Mouse (Mus musculus): ENCODE data around the gene Fmn2.

Fmn2 gene

GRCm38 (mm10) chr1:174557211-174557610, 55.6 kb downstream of the Fmn2 start:
- DNase-seq (ENCODE audit: extremely low spot score) = no peak

- DNase-seq (ENCODE audit: extremely low spot score) = no peak
These were observed 56.2 kb downstream of the Fmn2 start for GRCm38 (mm10) chr1:174557841-174558240.

GRCm38 (mm10) chr1:174558488-174558887, 56.9 kb downstream of the Fmn2 start:
- no peak for DNase-seq (ENCODE audit: extremely low spot score)

GRCm38 (mm10) chr1:174564561-174564960, 62.9 kb downstream of the Fmn2 start:
- no peak for DNase-seq (ENCODE audit: extremely low spot score)

GRCm38 (mm10) chr1:174568609-174569008, 67.0 kb downstream of the Fmn2 start:
- DNase-seq (ENCODE audit: extremely low spot score) = no peak

GRCm38 (mm10) chr1:174592420-174592980, 90.9 kb downstream of the Fmn2 start:
- DNase-seq (ENCODE audit: extremely low spot score) = no peak

- peak; percentile 42 for DNase-seq (ENCODE audit: extremely low spot score)
These were observed 93.4 kb downstream of the Fmn2 start for GRCm38 (mm10) chr1:174594989-174595388.

- DNase-seq (ENCODE audit: extremely low spot score) = no peak
These were observed 95.9 kb downstream of the Fmn2 start for GRCm38 (mm10) chr1:174597495-174597894.

- no peak for DNase-seq (ENCODE audit: extremely low spot score)
These were observed 96.6 kb downstream of the Fmn2 start for GRCm38 (mm10) chr1:174598226-174598625.

GRCm38 (mm10) chr1:174600041-174600440, 98.4 kb downstream of the Fmn2 start:
- no peak for DNase-seq (ENCODE audit: extremely low spot score)

- DNase-seq (ENCODE audit: extremely low spot score) = no peak
These were observed 99.0 kb downstream of the Fmn2 start for GRCm38 (mm10) chr1:174600620-174601019.

- DNase-seq (ENCODE audit: extremely low spot score) = no peak
These were observed 115.7 kb downstream of the Fmn2 start for GRCm38 (mm10) chr1:174617368-174617767.

GRCm38 (mm10) chr1:174621512-174621911, 119.9 kb downstream of the Fmn2 start:
- DNase-seq (ENCODE audit: extremely low spot score) = no peak

GRCm38 (mm10) chr1:174623054-174623453, 121.4 kb downstream of the Fmn2 start:
- peak; percentile 16 for DNase-seq (ENCODE audit: extremely low spot score)

GRCm38 (mm10) chr1:174630074-174630473, 128.4 kb downstream of the Fmn2 start:
- DNase-seq (ENCODE audit: extremely low spot score) = no peak

- no peak for DNase-seq (ENCODE audit: extremely low spot score)
These were observed 134.7 kb downstream of the Fmn2 start for GRCm38 (mm10) chr1:174636291-174636690.

GRCm38 (mm10) chr1:174637564-174638085, 136.0 kb downstream of the Fmn2 start:
- no peak for DNase-seq (ENCODE audit: extremely low spot score)

- no peak for DNase-seq (ENCODE audit: extremely low spot score)
These were observed 139.3 kb downstream of the Fmn2 start for GRCm38 (mm10) chr1:174640901-174641300.

GRCm38 (mm10) chr1:174643431-174644010, 141.9 kb downstream of the Fmn2 start:
- DNase-seq (ENCODE audit: extremely low spot score) = no peak

- DNase-seq (ENCODE audit: extremely low spot score) = no peak
These were observed 147.8 kb downstream of the Fmn2 start for GRCm38 (mm10) chr1:174649421-174649826.

GRCm38 (mm10) chr1:174654565-174654964, 152.9 kb downstream of the Fmn2 start:
- DNase-seq (ENCODE audit: extremely low spot score) = no peak

- DNase-seq (ENCODE audit: extremely low spot score) = no peak
These were observed 153.7 kb downstream of the Fmn2 start for GRCm38 (mm10) chr1:174655354-174655753.

GRCm38 (mm10) chr1:174656554-174656953, 154.9 kb downstream of the Fmn2 start:
- DNase-seq (ENCODE audit: extremely low spot score) = no peak
